Mouse (Mus musculus): ENCODE data around the gene Mcoln1. TPM values are rescaled to one million over a fixed set of nuclear protein-coding genes. Genes with fewer than 3 reads are reported as not detected.

The Mcoln1 gene
- polyA plus RNA-seq, 1 experiment from 2014 or later: 129 TPM

- Histone ChIP-seq H3K36me3 (ENCODE audit: control insufficient read depth, insufficient read depth, low read length) (peaks cover 13% of the 10 kb centered on the region), H3K9me3 (replicated peaks; ENCODE audit: control insufficient read depth, low read length, poor library complexity, severe bottlenecking) (no peaks in the 10 kb centered on the region), H3K4me2 (ENCODE audit: low read length) (peak within 1 kb of the TSS; percentile 87), H3K27ac (ENCODE audit: low read length) (peak within 1 kb of the TSS; percentile 84), H3K27me3 (ENCODE audit: control insufficient read depth, insufficient read depth, low read depth, low read length) (no peaks in the 10 kb centered on the region), H3K4me3 (ENCODE audit: low read depth, low read length) (peak within 1 kb of the TSS; percentile 58), H3K4me1 (ENCODE audit: control insufficient read depth, insufficient read depth, low read length) (peaks cover 11% of the 10 kb centered on the region), H3K9ac (ENCODE audit: low read depth, low read length) (peak within 1 kb of the TSS; percentile 78)
- WGBS: under 1% methylated on average over 25 of the region's 25 CpGs
- ATAC-seq: peak; percentile 77
Measured at GRCm38 (mm10) chr8:3515260-3515671, 15.0 kb downstream of the Mcoln1 start, which contains the start of gene Pnpla6. Gene Pnpla6, plus strand, starts transcription at chr8:3515384.

- Histone ChIP-seq H3K27ac (ENCODE audit: low read length) (peak overlapping the region; percentile 84), H3K9me3 (replicated peaks; ENCODE audit: control insufficient read depth, low read length, poor library complexity, severe bottlenecking) (no peaks in the 10 kb centered on the region), H3K27me3 (ENCODE audit: control insufficient read depth, insufficient read depth, low read depth, low read length) (no peaks in the 10 kb centered on the region), H3K36me3 (ENCODE audit: control insufficient read depth, insufficient read depth, low read length) (peaks cover 11% of the 10 kb centered on the region), H3K9ac (ENCODE audit: low read depth, low read length) (peak overlapping the region; percentile 78), H3K4me1 (ENCODE audit: control insufficient read depth, insufficient read depth, low read length) (peaks cover 11% of the 10 kb centered on the region), H3K4me2 (ENCODE audit: low read length) (peak overlapping the region; percentile 87), H3K4me3 (ENCODE audit: low read depth, low read length) (peak overlapping the region; percentile 58)
- under 1% methylated on average over 25 of the region's 25 CpGs for WGBS
- ATAC-seq: peak; percentile 42
Measured at GRCm38 (mm10) chr8:3515771-3516417, 15.6 kb downstream of the Mcoln1 start.

- Histone ChIP-seq H3K4me2 (ENCODE audit: low read length) (peak overlapping the region; percentile 87), H3K27ac (ENCODE audit: low read length) (peak overlapping the region; percentile 84), H3K36me3 (ENCODE audit: control insufficient read depth, insufficient read depth, low read length) (peaks cover 13% of the 10 kb centered on the region), H3K9ac (ENCODE audit: low read depth, low read length) (peak overlapping the region; percentile 78), H3K4me3 (ENCODE audit: low read depth, low read length) (peak overlapping the region; percentile 58), H3K4me1 (ENCODE audit: control insufficient read depth, insufficient read depth, low read length) (peaks cover 11% of the 10 kb centered on the region), H3K27me3 (ENCODE audit: control insufficient read depth, insufficient read depth, low read depth, low read length) (no peaks in the 10 kb centered on the region), H3K9me3 (replicated peaks; ENCODE audit: control insufficient read depth, low read length, poor library complexity, severe bottlenecking) (no peaks in the 10 kb centered on the region)
- ATAC-seq: peak; percentile 90
- WGBS: 4% methylated on average over 36 of the region's 36 CpGs
Measured at GRCm38 (mm10) chr8:3516450-3517116, 16.3 kb downstream of the Mcoln1 start.

GRCm38 (mm10) chr8:3517117-3517495 is 16.8 kb downstream of the Mcoln1 start:
- H3K9ac ChIP-seq (ENCODE audit: low read depth, low read length): peak overlapping the region; percentile 78
- peak overlapping the region; percentile 58 for H3K4me3 ChIP-seq (ENCODE audit: low read depth, low read length)
- H3K4me1 ChIP-seq (ENCODE audit: control insufficient read depth, insufficient read depth, low read length): peaks cover 11% of the 10 kb centered on the region
- no peak for ATAC-seq
- peak overlapping the region; percentile 87 for H3K4me2 ChIP-seq (ENCODE audit: low read length)
- 10% methylated on average over 16 of the region's 16 CpGs for WGBS
- H3K9me3 ChIP-seq (replicated peaks; ENCODE audit: control insufficient read depth, low read length, poor library complexity, severe bottlenecking): no peaks in the 10 kb centered on the region
- H3K27me3 ChIP-seq (ENCODE audit: control insufficient read depth, insufficient read depth, low read depth, low read length): no peaks in the 10 kb centered on the region
- peak overlapping the region; percentile 84 for H3K27ac ChIP-seq (ENCODE audit: low read length)
- H3K36me3 ChIP-seq (ENCODE audit: control insufficient read depth, insufficient read depth, low read length): peaks cover 14% of the 10 kb centered on the region

GRCm38 (mm10) chr8:3522007-3522697 is 21.9 kb downstream of the Mcoln1 start:
- WGBS: 90% methylated on average over 13 of the region's 13 CpGs
- peaks cover 4% of the 10 kb centered on the region; the same call in 1 of the 2 replicates for H3K4me1 ChIP-seq (ENCODE audit: control insufficient read depth, insufficient read depth, low read length)
- H3K36me3 ChIP-seq (ENCODE audit: control insufficient read depth, insufficient read depth, low read length): peaks cover 28% of the 10 kb centered on the region
- no peak overlapping the region for H3K9ac ChIP-seq (ENCODE audit: low read depth, low read length)
- no peaks in the 10 kb centered on the region for H3K9me3 ChIP-seq (replicated peaks; ENCODE audit: control insufficient read depth, low read length, poor library complexity, severe bottlenecking)
- no peak overlapping the region for H3K4me3 ChIP-seq (ENCODE audit: low read depth, low read length)
- no peaks in the 10 kb centered on the region for H3K27me3 ChIP-seq (ENCODE audit: control insufficient read depth, insufficient read depth, low read depth, low read length)
- no peak for ATAC-seq
- H3K27ac ChIP-seq (ENCODE audit: low read length): no peak overlapping the region
- H3K4me2 ChIP-seq (ENCODE audit: low read length): no peak overlapping the region

GRCm38 (mm10) chr8:3530816-3531215 is 30.6 kb downstream of the Mcoln1 start:
- no peak for ATAC-seq
- H3K36me3 ChIP-seq (ENCODE audit: control insufficient read depth, insufficient read depth, low read length): peaks cover 26% of the 10 kb centered on the region
- H3K9ac ChIP-seq (ENCODE audit: low read depth, low read length): no peak overlapping the region
- H3K4me2 ChIP-seq (ENCODE audit: low read length): no peak overlapping the region
- WGBS: 91% methylated on average over 5 of the region's 5 CpGs
- no peak overlapping the region for H3K27ac ChIP-seq (ENCODE audit: low read length)
- no peak overlapping the region for H3K4me3 ChIP-seq (ENCODE audit: low read depth, low read length)
- H3K27me3 ChIP-seq (ENCODE audit: control insufficient read depth, insufficient read depth, low read depth, low read length): no peaks in the 10 kb centered on the region
- H3K9me3 ChIP-seq (replicated peaks; ENCODE audit: control insufficient read depth, low read length, poor library complexity, severe bottlenecking): no peaks in the 10 kb centered on the region
- H3K4me1 ChIP-seq (ENCODE audit: control insufficient read depth, insufficient read depth, low read length): no peaks in the 10 kb centered on the region

- H3K9me3 ChIP-seq (replicated peaks; ENCODE audit: control insufficient read depth, low read length, poor library complexity, severe bottlenecking): no peaks in the 10 kb centered on the region
- H3K4me3 ChIP-seq (ENCODE audit: low read depth, low read length): no peak overlapping the region
- no peaks in the 10 kb centered on the region for H3K4me1 ChIP-seq (ENCODE audit: control insufficient read depth, insufficient read depth, low read length)
- peaks cover 35% of the 10 kb centered on the region for H3K36me3 ChIP-seq (ENCODE audit: control insufficient read depth, insufficient read depth, low read length)
- no peak for ATAC-seq
- 95% methylated on average over 18 of the region's 18 CpGs for WGBS
- no peaks in the 10 kb centered on the region for H3K27me3 ChIP-seq (ENCODE audit: control insufficient read depth, insufficient read depth, low read depth, low read length)
- no peak overlapping the region for H3K4me2 ChIP-seq (ENCODE audit: low read length)
- H3K27ac ChIP-seq (ENCODE audit: low read length): no peak overlapping the region
- H3K9ac ChIP-seq (ENCODE audit: low read depth, low read length): no peak overlapping the region
Measured at GRCm38 (mm10) chr8:3531936-3532335, 31.7 kb downstream of the Mcoln1 start.

GRCm38 (mm10) chr8:3536053-3536841 is 36.0 kb downstream of the Mcoln1 start:
- no peaks in the 10 kb centered on the region for H3K27me3 ChIP-seq (ENCODE audit: control insufficient read depth, insufficient read depth, low read depth, low read length)
- no peak overlapping the region for H3K4me2 ChIP-seq (ENCODE audit: low read length)
- WGBS: 62% methylated on average over 15 of the region's 15 CpGs
- H3K27ac ChIP-seq (ENCODE audit: low read length): no peak overlapping the region
- ATAC-seq: no peak
- H3K36me3 ChIP-seq (ENCODE audit: control insufficient read depth, insufficient read depth, low read length): peaks cover 58% of the 10 kb centered on the region
- no peaks in the 10 kb centered on the region for H3K4me1 ChIP-seq (ENCODE audit: control insufficient read depth, insufficient read depth, low read length)
- H3K4me3 ChIP-seq (ENCODE audit: low read depth, low read length): no peak overlapping the region
- H3K9me3 ChIP-seq (replicated peaks; ENCODE audit: control insufficient read depth, low read length, poor library complexity, severe bottlenecking): no peaks in the 10 kb centered on the region
- no peak overlapping the region for H3K9ac ChIP-seq (ENCODE audit: low read depth, low read length)

Measured in midbrain, embryonic 16.5 days (tissue).